Mouse (Mus musculus): ENCODE results near the gene Igfbp5.

- TF ChIP-seq CTCF (IDR thresholded peaks at IDR 0.05; ENCODE audit: low read depth), result no peak
- TF ChIP-seq EP300 (IDR thresholded peaks at IDR 0.05; ENCODE audit: low read depth), result no peak
Measured at GRCm38 (mm10) chr1:72858874-72859273, 15.8 kb downstream of the Igfbp5 start.

Measured in liver, embryonic 14.5 days (tissue).